Mouse (Mus musculus) macrophage (primary cell): Measurements from ENCODE around the gene Lurap1l. TPM values are rescaled to one million over a fixed set of nuclear protein-coding genes. Genes with fewer than 3 reads are reported as not detected.

Experiments used
- H3K27ac ChIP-seq: fragments of 350-480 bp; formaldehyde crosslinking; 2 replicates; pipeline ENCODE4 v1.9.0; 2021
- H3K36me3 ChIP-seq: fragments of 350-480 bp; formaldehyde crosslinking; 2 replicates; pipeline ENCODE4 v1.9.0; 2021; ENCODE audit errors: inconsistent target
- H3K4me3 ChIP-seq: fragments of 350-480 bp; formaldehyde crosslinking; 2 replicates; pipeline ENCODE4 v1.9.0; 2021; ENCODE audit errors: inconsistent target
- H3K79me2 ChIP-seq: fragments of 350-480 bp; formaldehyde crosslinking; 2 replicates; pipeline ENCODE4 v1.9.0; 2021; ENCODE audit errors: inconsistent target
- WGBS: methylation state at CpG from one replicate; pipeline ENCODE4 v1.1.7; 2026; ENCODE audit warnings: inconsistent platforms; ENCODE audit not compliant: missing documents; 5-methylcytosine and 5-hydroxymethylcytosine counted together
- polyA plus RNA-seq: library from polyadenylated mRNA; stranded (reverse); fragments of 250-400 nt; gene quantifications from 3 replicates; pipeline ENCODE4 v1.2.4, GENCODE M21; 2018; ENCODE audit warnings: inconsistent platforms

Gene Lurap1l
- polyA plus RNA-seq, 1 experiment from 2014 or later: not detected

DNA sequence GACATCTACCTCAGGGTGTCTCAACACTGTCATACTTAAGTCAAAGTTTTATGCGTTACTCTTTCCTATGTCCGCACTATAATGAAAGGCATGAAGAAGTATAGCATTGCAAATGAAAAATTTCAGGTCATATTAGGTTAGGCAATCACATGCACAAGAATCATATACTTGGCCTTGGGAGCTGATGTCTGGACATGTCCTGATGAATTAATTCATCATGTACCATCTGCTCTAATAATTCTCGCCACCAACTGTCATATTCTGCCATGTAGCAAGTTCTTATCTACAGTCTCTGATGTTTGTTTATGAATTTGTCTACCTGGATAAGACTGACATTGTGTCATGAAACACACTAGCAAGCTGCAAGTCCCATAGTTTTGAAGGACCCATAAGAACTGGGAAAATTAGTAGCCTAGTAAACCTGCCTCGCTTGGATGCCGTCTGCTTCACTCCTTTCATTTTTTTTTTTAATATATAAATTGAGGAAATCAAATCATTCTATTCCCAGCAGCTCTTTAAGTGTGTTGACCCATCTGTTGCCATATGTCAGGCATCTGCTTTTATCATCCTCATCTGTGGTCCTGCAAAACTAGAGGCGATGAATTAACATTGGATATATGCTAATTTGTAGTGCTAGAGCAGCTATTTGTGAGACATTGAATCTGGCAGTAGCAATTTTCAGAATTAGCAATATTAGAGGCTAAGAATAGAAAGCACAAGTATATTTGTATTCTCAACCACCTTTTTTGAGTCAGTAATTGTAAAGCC is 15.5 kb downstream of the Lurap1l start:
- Histone ChIP-seq H3K36me3 (no peaks in the 10 kb centered on the region), H3K79me2 (no peaks in the 10 kb centered on the region), H3K27ac (no peak overlapping the region), H3K4me3 (no peak overlapping the region)
- 87% methylated on average over 4 of the region's 6 CpGs for WGBS

DNA sequence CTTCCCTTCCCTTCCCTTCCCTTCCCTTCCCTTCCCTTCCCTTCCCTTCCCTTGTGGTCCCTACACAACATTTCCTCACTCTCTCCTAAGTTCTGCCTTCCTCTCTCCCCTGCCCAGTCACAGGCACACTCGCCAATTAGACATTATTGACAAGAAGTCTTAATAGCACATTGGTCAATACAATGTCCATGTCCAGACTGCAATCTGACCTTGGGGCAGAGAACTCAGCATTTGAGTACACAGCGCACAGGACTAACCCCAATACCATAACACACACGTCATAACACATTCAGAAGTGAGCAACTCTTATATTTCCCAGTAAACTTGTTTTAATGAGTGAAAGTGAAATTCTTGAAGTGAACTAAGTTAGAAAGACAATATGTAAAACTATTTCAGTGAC is 24.3 kb downstream of the Lurap1l start:
- WGBS: 94% methylated on average over 3 of the region's 3 CpGs
- Histone ChIP-seq H3K4me3 (no peak overlapping the region), H3K79me2 (no peaks in the 10 kb centered on the region), H3K36me3 (no peaks in the 10 kb centered on the region), H3K27ac (no peak overlapping the region)

DNA sequence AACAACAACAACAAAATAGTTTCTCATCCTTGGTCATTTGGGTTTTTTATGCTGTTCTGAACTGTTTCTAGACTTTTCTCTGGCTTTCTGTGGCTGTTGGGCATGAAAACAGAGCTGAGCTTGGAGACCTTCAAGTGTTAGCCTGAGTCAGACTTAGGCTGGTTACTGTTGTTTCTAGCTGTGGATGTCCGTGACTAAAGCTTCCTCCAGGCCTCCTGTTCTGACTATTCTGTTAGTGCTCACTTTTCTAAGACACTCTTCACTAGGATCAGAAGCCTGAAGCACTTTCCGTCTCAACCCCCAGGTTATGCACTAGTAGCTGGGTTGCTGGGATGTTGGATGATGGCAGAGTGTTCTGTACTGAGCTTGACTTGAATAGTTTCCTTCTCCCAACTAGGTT is 28.7 kb downstream of the Lurap1l start:
- Histone ChIP-seq H3K4me3 (no peak overlapping the region), H3K27ac (no peak overlapping the region)
- WGBS: 80% methylated on average over 2 of the region's 2 CpGs

DNA sequence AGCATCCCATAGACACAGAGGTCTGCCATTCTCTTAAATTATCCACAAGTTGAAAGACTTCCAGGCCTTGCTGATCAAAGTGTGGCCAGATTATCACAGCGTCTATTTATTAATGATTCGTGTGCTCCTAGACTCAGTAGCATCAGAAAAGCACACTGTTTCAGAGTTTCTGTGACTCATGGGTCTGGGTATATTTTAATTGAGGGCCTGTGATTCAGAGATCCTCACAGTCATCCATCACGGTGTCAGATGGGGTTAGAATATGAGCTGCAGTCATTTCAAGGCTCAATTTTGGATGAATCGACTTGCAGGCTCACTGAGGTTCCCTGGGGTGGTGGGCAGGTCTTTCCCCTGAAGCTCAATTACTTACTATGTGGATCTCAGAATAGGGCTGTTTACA is 30.5 kb downstream of the Lurap1l start:
- 89% methylated on average over 4 of the region's 4 CpGs for WGBS
- Histone ChIP-seq H3K27ac (no peak overlapping the region), H3K4me3 (no peak overlapping the region), H3K36me3 (no peaks in the 10 kb centered on the region), H3K79me2 (no peaks in the 10 kb centered on the region)

More for the DNA sequence above, 28.7 kb downstream of the Lurap1l start:
- no peaks in the 10 kb centered on the region for H3K36me3 ChIP-seq
- H3K79me2 ChIP-seq: no peaks in the 10 kb centered on the region

DNA sequence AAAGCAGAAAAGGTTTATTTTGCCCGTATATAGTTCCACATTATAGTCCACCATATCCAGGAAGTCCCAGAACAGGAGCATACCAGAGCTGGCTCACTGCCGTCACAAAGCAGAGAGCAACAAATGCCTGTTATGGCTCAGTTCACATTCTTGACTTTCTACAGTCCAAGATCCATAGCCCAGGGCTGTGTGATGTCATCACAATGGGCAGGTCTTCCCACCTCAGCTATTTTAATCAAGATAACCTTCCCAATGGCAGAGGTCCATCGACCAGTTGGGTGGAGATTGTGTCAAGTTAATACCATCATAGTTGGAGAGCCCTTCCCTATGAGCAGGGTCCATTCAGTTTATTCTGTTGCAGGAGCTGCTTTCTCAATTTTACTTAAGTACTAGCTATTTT is 31.5 kb downstream of the Lurap1l start:
- Histone ChIP-seq H3K27ac (no peak overlapping the region), H3K79me2 (no peaks in the 10 kb centered on the region), H3K36me3 (no peaks in the 10 kb centered on the region), H3K4me3 (no peak overlapping the region)
- WGBS: 92% methylated on average over 3 of the region's 3 CpGs

DNA sequence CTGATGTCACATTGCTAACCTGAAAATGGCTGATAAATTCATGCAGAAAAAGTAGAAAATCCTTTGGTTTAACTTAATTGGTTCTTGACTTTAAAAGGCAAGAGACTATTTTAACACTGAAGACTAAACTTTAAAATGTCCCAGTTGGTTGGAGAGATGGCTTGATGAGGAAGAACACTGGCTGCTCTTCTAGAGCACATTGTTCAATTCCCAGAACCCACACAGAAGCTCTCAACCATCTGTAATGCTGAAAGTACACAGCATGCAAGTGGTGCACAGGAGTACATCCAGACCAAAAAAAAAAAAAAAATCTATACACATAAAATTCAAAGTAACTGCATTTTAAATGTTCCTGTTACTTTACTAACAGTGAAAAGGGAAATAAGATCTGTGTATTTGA is 34.2 kb downstream of the Lurap1l start:
- Histone ChIP-seq H3K27ac (no peak overlapping the region), H3K79me2 (no peaks in the 10 kb centered on the region), H3K4me3 (no peak overlapping the region), H3K36me3 (no peaks in the 10 kb centered on the region)

DNA sequence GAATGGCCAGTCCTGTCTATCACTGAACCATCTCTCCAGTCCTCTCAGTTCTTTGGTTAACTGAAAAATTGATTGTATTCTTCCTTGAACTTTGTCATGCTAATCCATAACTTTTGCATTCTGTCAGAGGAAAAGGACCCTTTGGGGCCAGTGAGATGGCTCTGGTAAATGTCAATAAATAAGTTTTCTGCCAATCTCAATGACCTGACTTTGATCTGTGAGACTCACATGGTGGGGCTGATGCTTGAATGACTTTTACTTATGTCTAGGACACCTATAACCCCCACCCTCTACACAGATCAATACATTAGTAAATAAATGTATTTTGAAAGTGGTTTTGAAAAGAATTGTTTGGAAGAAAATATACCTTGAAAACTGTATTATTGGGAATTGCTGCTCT is 38.7 kb downstream of the Lurap1l start:
- Histone ChIP-seq H3K79me2 (no peaks in the 10 kb centered on the region), H3K4me3 (no peak overlapping the region), H3K36me3 (no peaks in the 10 kb centered on the region), H3K27ac (no peak overlapping the region)

DNA sequence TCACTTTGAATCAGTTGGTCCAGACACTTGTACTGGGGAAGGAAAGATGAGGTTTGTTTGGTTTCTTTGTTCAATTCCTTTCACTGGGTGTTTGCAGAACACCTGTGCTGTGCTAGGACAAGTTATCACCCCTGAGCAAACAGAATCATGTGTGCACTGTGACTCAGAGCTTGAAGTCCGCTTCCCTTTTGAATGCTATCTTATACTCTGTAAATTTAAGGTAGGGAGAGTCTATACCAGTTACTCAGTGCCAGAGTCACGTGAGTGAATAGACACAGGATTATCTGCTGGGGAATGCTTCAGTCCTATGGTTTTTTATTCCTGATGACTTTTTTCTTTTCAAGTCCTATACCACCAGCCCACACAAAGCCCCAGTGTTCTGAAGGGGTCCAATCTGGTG is 39.3 kb downstream of the Lurap1l start:
- H3K27ac ChIP-seq: no peak overlapping the region
- no peaks in the 10 kb centered on the region for H3K79me2 ChIP-seq
- WGBS: 86% methylated on average over 2 of the region's 2 CpGs
- no peaks in the 10 kb centered on the region for H3K36me3 ChIP-seq
- H3K4me3 ChIP-seq: no peak overlapping the region

DNA sequence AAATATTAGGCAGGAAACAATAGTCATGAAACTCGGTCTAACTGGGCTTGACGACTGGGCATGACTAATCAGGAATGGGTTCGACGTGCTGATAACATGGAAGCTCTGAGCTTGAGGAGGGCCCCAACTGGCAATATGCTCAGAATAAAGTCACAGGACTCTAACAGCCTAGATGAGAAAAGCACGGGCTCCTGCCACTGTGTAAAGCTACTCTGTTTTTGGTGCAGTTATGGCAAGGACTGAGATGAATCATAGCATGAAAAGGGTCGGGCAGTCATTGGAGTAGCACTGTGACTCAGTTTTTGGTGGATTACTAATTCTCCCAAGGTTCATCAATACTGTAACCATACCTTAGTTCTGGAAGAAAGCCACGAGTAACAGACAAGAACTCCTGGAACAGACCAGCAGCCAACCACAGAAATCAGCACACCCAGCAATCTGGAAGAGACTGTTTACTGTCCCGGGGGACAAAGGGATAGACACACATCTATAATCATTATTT is 39.9 kb downstream of the Lurap1l start:
- no peaks in the 10 kb centered on the region for H3K79me2 ChIP-seq
- WGBS: 27% methylated on average over 8 of the region's 8 CpGs
- H3K27ac ChIP-seq: no peak overlapping the region
- H3K4me3 ChIP-seq: no peak overlapping the region
- no peaks in the 10 kb centered on the region for H3K36me3 ChIP-seq

DNA sequence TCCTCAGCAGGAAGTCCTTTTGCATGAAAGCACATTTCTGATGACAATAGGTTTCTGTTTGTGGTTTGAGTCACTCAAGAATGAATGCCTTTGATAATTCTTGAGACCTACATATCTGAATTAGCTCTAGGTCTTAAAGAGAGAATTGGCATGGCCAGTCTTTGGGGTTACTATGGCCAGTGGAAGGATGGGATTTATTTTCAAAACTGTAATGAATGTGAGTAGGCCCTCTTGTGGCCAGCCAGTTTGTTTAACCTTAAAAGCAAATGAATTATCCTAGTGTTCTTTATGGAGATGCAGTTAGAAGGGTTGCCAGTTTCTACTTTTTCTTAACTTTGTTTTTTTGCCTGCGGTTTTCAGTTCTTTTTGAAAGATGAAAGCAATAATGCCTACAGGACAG is 42.2 kb downstream of the Lurap1l start:
- H3K36me3 ChIP-seq: no peaks in the 10 kb centered on the region

DNA sequence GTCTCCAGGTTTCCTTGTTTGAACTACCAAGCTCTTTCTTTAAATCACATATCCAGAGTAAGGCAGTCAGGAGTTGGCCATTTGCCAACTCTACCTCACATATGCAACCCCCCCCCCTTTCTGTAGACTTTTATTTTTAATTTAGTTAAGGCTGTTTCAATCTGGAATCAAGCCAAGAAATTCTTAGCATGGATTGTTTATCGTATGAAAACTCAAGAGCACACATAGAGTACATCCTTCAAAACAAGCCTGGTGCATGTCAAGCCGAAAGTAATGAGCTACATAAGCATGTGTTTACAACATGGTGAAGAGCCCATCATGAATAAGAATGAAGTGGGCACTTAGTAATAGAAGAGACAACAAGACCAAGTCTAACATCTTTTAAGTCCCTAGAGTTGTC is 45.5 kb downstream of the Lurap1l start:
- Histone ChIP-seq H3K4me3 (no peak overlapping the region), H3K27ac (no peak overlapping the region), H3K36me3 (no peaks in the 10 kb centered on the region), H3K79me2 (no peaks in the 10 kb centered on the region)
- 82% methylated on average over 2 of the region's 2 CpGs for WGBS

More for the DNA sequence above, 42.2 kb downstream of the Lurap1l start:
- Histone ChIP-seq H3K79me2 (no peaks in the 10 kb centered on the region), H3K27ac (no peak overlapping the region), H3K4me3 (no peak overlapping the region)
- WGBS: 79% methylated on average over 1 of the region's 1 CpGs

DNA sequence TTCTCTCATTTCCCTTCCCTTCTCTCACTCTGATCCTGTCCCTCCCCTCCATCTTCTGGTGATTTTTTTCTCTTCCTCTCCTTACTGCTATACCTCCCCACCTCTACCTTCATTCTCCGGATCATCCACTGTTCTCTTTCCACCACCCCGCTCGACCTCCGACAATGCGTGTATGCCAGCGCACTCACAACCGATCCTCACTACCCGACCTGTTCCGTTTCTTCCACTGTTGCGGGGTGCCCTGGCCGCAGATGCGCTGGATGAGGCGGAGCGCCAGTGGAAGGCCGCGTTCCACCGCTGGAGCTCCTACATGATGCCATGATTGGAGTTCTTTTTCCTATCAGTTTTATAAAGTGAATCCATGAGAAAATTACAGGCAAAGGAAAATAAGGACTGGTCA is 57.1 kb downstream of the Lurap1l start:
- no peaks in the 10 kb centered on the region for H3K79me2 ChIP-seq
- WGBS: 87% methylated on average over 15 of the region's 17 CpGs
- no peaks in the 10 kb centered on the region for H3K36me3 ChIP-seq

DNA sequence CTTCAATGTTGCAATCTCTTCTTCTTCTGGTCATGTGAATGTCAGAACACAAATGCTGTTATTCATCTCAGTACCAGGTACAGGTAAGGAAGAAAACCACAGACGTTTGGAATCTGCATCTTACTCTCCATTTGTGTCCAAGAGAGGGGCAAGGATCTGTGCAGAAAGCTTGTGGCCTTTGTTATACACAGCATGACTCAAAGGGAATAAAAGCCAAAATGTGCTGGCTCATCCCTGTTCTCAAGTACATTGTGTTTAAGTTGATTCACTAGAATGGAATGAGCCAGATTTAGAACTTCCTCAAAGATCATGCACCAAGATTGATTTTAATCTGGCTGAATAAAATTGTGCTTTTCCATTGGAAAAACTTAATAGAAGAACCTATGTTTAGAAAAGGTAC is 61.4 kb downstream of the Lurap1l start:
- 40% methylated on average over 1 of the region's 1 CpGs for WGBS
- no peaks in the 10 kb centered on the region for H3K79me2 ChIP-seq
- no peaks in the 10 kb centered on the region for H3K36me3 ChIP-seq
- no peak overlapping the region for H3K4me3 ChIP-seq
- H3K27ac ChIP-seq: no peak overlapping the region

More for the DNA sequence above, 57.1 kb downstream of the Lurap1l start:
- Histone ChIP-seq H3K27ac (no peak overlapping the region), H3K4me3 (no peak overlapping the region)

DNA sequence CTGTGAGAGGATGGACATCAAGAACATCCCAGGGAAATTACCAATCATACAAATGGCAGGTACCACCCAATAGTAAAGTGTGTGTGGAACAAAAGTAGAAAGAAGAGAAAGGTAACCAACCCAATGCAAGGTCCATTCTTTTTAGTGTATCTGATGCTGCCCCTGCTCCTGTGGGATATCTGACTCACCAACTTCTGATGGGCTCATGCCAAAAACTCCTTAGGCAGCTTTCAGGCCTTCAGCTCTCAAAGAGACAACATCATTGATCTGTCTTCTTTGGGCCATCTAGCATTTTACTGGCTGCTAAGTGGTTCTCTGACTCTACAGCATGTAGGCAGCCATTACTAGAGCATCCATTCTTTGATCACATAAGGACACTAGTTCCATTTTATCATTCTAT is 63.5 kb downstream of the Lurap1l start:
- Histone ChIP-seq H3K36me3 (no peaks in the 10 kb centered on the region), H3K27ac (no peak overlapping the region), H3K79me2 (no peaks in the 10 kb centered on the region), H3K4me3 (no peak overlapping the region)

DNA sequence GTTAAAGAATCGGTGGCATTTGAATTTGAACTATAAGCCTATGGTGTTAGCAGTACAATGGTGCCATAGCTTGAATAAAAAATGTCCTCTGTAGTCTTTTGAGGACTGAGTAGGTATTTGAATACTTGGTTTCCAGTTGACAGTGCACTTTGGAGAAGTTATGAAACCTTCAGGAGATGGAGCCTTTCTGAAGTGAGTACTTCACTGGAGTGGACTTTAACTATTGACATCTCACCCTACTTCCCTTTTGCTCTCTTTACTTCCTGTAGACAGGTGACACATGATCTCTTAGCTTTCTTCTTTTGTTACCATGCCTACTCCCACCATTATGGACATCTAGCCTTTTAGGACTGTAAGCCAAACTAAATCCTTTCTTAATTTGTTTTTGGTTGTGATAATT is 80.4 kb downstream of the Lurap1l start:
- H3K27ac ChIP-seq: no peak overlapping the region
- 88% methylated on average over 1 of the region's 1 CpGs for WGBS
- no peak overlapping the region for H3K4me3 ChIP-seq
- no peaks in the 10 kb centered on the region for H3K79me2 ChIP-seq
- H3K36me3 ChIP-seq: no peaks in the 10 kb centered on the region

DNA sequence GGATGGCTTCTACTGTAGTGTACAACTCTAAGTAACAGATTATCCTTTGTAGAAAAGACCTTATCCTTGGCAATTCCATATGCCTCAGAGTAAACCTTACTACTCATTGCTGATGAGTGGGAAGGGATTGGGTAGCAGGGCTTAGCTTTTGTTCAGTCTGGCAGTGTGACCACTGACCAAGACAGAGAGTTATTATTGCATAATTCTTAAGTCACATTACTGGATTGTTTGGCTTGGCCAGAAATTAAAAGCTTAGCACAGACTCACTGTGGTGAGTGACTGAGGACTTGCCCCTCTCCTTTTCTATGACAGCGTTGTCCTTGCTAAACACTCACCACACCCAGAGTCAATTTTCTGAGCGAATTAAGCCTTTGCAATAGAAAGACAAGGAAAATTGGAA is 93.1 kb downstream of the Lurap1l start:
- no peak overlapping the region for H3K4me3 ChIP-seq
- H3K79me2 ChIP-seq: no peaks in the 10 kb centered on the region
- H3K36me3 ChIP-seq: no peaks in the 10 kb centered on the region
- WGBS: 92% methylated on average over 2 of the region's 2 CpGs
- no peak overlapping the region for H3K27ac ChIP-seq
